Mouse (Mus musculus): Measurements from ENCODE around the gene Arrb2.

DNA sequence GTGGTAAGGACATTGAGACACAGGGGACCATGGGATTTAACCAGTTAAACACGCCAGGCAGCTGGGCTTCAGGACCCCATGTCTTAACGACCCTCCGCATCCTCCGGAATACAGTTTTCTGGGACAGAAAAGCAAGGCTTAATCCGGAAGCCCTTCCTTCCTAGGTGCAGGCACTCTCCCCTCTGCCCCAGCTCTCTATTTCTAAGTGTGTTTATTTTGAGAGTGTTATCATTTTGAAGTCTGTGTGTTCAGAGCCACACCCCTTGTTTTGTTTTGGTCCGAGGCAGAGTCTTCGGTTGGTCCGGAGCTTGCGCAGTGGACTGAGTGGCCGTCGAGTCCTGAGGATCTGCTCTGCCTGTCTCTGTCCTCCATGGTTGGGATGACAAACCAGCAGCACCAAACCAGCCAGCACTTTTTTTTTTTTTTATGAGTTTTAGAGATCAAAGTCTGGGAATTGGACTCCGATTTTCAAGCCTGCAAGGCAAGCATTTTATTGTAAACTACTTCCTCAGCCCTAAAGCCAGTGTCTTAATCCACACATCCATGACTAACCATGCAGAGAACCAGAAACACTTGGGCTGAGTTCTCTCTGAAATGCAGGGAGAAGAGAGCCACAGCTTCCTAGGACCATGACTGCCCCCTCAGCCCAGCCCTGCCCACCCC lies 42.6 kb downstream of the Arrb2 start:
- TF ChIP-seq GATA1 (IDR thresholded peaks at IDR 0.05; ENCODE audit: borderline replicate concordance, low read length) (no peak), FLI1 (IDR thresholded peaks at IDR 0.05; ENCODE audit: low read length) (no peak)
